Mouse (Mus musculus) mesoderm, embryonic 11.5 days (tissue): ENCODE measurements around the gene Cyp4f37.

Experiments used
- DNase-seq: peaks from one replicate; pipeline ENCODE4 v3.0.0-alpha.2; 2012; ENCODE audit warnings: low read depth, low spot score

Cyp4f37 gene

DNA sequence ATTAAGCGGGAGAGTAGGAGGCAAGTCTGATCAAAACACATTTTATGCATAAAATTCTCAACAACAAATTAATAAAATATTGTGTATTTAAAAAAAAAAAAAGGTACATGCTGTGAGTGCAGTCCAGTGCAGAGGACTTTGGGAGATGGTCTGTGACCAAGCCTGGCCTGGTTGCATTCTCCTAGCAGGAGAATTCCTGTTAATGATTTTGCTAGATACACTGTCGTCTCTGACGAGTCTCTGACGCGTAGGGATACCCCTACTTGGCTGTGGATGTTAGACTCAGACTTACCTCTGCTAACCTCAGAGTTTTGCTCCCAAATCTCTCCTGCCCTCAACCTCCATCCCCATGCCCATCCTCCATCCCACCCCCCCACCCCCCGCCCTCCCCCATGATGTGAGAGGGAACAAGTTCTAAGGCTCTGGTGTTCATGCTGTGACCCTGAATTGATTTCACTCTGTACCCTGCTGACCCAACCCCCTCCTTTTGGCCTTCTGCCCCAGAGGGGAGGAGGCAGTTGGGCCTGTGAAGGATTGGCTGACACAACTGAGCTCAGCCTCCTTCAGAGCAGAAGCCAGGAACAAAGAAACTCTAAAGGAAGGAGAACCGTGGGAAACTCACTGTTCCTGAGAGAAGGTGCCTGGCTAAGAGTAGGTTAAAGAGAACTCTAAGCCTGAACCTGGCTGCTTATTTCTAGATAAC lies 64.1 kb downstream of the Cyp4f37 start, which contains the start of gene Cyp4f15:
Gene Cyp4f15 (plus strand): TSS at position 580 of the 703 bp plus-strand sequence.
- peak; percentile 19 for DNase-seq
